Mouse (Mus musculus) forebrain, embryonic 13.5 days (tissue): Measurements from ENCODE around the gene Spint2. TPM values are rescaled to one million over a fixed set of nuclear protein-coding genes. Genes with fewer than 3 reads are reported as not detected.

ENCODE experiments used
- ATAC-seq: fragments of 200-750 bp; cut with Nextera tagmentation; 2 replicates; pipeline ENCODE4 v1.8.0; 2017
- H3K27ac ChIP-seq: fragments of 300-500 bp; sonication (generic); 2 replicates; pipeline ENCODE4 v1.5.1; 2015; ENCODE audit warnings: inconsistent platforms, mild to moderate bottlenecking, moderate library complexity
- H3K27me3 ChIP-seq: fragments of 300-500 bp; sonication (generic); 2 replicates; pipeline ENCODE4 v1.6.1; 2015; ENCODE audit warnings: mild to moderate bottlenecking, inconsistent platforms
- H3K36me3 ChIP-seq: fragments of 300-500 bp; sonication (generic); 2 replicates; pipeline ENCODE4 v1.6.1; 2015; ENCODE audit warnings: mild to moderate bottlenecking, inconsistent platforms; ENCODE audit not compliant: poor library complexity, severe bottlenecking
- H3K4me1 ChIP-seq: fragments of 300-500 bp; sonication (generic); 2 replicates; pipeline ENCODE4 v1.6.1; 2015; ENCODE audit warnings: inconsistent platforms
- H3K4me2 ChIP-seq: fragments of 300-500 bp; sonication (generic); 2 replicates; pipeline ENCODE4 v1.6.1; 2015; ENCODE audit warnings: inconsistent platforms, mild to moderate bottlenecking, moderate library complexity
- H3K4me3 ChIP-seq: fragments of 300-500 bp; sonication (generic); 2 replicates; pipeline ENCODE4 v1.5.1; 2015; ENCODE audit warnings: mild to moderate bottlenecking, inconsistent platforms
- H3K9ac ChIP-seq: fragments of 300-500 bp; sonication (generic); 2 replicates; pipeline ENCODE4 v1.6.1; 2015; ENCODE audit warnings: mild to moderate bottlenecking, inconsistent platforms
- H3K9me3 ChIP-seq: fragments of 300-500 bp; sonication (generic); replicated peaks from 2 replicates; pipeline ENCODE4 v1.6.1; 2016; ENCODE audit warnings: inconsistent platforms
- WGBS: fragments of 180-500 bp; shearing (Covaris S2); methylation state at CpG from one replicate; pipeline ENCODE4 v1.1.7; 2015; 5-methylcytosine and 5-hydroxymethylcytosine counted together
- polyA plus RNA-seq: library from polyadenylated mRNA; unstranded; fragments of >200 nt; fragmentation: Nextera tagmentation; extraction: Ambion mirVana; gene quantifications from 2 replicates; pipeline ENCODE4 v1.2.1, GENCODE M21; 2015

Gene Spint2
- polyA plus RNA-seq, 1 experiment from 2014 or later, result 30.1 TPM

- peak within 1 kb of the TSS; percentile 44 for H3K27ac ChIP-seq
- H3K4me3 ChIP-seq, result peak within 1 kb of the TSS; percentile 53
- H3K4me1 ChIP-seq, result peaks cover 47% of the 10 kb centered on the region
- WGBS, result 1% methylated on average over 58 of the region's 59 CpGs
- peaks cover 23% of the 10 kb centered on the region for H3K27me3 ChIP-seq
- H3K9ac ChIP-seq, result peak within 1 kb of the TSS; percentile 69
- no peaks in the 10 kb centered on the region for H3K9me3 ChIP-seq
- H3K4me2 ChIP-seq, result peak within 1 kb of the TSS; percentile 90
- peak; percentile 43; the same call in 1 of the 2 replicates for ATAC-seq
- no peaks in the 10 kb centered on the region for H3K36me3 ChIP-seq
Measured at GRCm38 (mm10) chr7:29288942-29289638, 7.4 kb upstream of the Spint2 start, which contains the start of gene Ppp1r14a. TSS of gene Ppp1r14a (plus strand) at chr7:29289308.

GRCm38 (mm10) chr7:29288079-29288478 is 6.4 kb upstream of the Spint2 start:
- no peak overlapping the region for H3K9ac ChIP-seq
- H3K27ac ChIP-seq, result no peak overlapping the region
- H3K9me3 ChIP-seq, result no peaks in the 10 kb centered on the region
- H3K4me2 ChIP-seq, result no peak overlapping the region
- peaks cover 37% of the 10 kb centered on the region for H3K4me1 ChIP-seq
- H3K4me3 ChIP-seq, result no peak overlapping the region
- H3K27me3 ChIP-seq, result peaks cover 23% of the 10 kb centered on the region
- ATAC-seq, result no peak
- H3K36me3 ChIP-seq, result no peaks in the 10 kb centered on the region
- WGBS, result 83% methylated on average over 2 of the region's 2 CpGs

- Histone ChIP-seq H3K9ac (no peak overlapping the region), H3K36me3 (no peaks in the 10 kb centered on the region), H3K27ac (no peak overlapping the region), H3K9me3 (no peaks in the 10 kb centered on the region), H3K27me3 (peaks cover 28% of the 10 kb centered on the region), H3K4me2 (no peak overlapping the region), H3K4me3 (no peak overlapping the region), H3K4me1 (peaks cover 31% of the 10 kb centered on the region)
- WGBS, result 85% methylated on average over 7 of the region's 7 CpGs
- ATAC-seq, result no peak
Measured at GRCm38 (mm10) chr7:29287481-29287880, 5.8 kb upstream of the Spint2 start.

- Histone ChIP-seq H3K27ac (no peak overlapping the region), H3K4me1 (peaks cover 26% of the 10 kb centered on the region), H3K9me3 (no peaks in the 10 kb centered on the region), H3K27me3 (peaks cover 48% of the 10 kb centered on the region), H3K36me3 (no peaks in the 10 kb centered on the region), H3K4me3 (no peak overlapping the region), H3K9ac (no peak overlapping the region), H3K4me2 (no peak overlapping the region)
- WGBS, result 97% methylated on average over 6 of the region's 6 CpGs
- ATAC-seq, result no peak
Measured at GRCm38 (mm10) chr7:29284523-29284922, 2.8 kb upstream of the Spint2 start.

- Histone ChIP-seq H3K4me2 (no peak overlapping the region), H3K36me3 (no peaks in the 10 kb centered on the region), H3K27ac (no peak overlapping the region), H3K9ac (no peak overlapping the region), H3K27me3 (peaks cover 44% of the 10 kb centered on the region), H3K4me1 (peaks cover 20% of the 10 kb centered on the region), H3K4me3 (no peak overlapping the region), H3K9me3 (no peaks in the 10 kb centered on the region)
- 82% methylated on average over 4 of the region's 4 CpGs for WGBS
- ATAC-seq, result no peak
Measured at GRCm38 (mm10) chr7:29283876-29284275, 2.2 kb upstream of the Spint2 start.

GRCm38 (mm10) chr7:29282074-29282554 is 402 bp upstream of the Spint2 start:
- ATAC-seq, result no peak
- WGBS, result 10% methylated on average over 21 of the region's 21 CpGs

GRCm38 (mm10) chr7:29280801-29281200 is 911 bp downstream of the Spint2 start:
- Histone ChIP-seq H3K27ac (no peak overlapping the region), H3K27me3 (peaks cover 36% of the 10 kb centered on the region), H3K4me1 (peaks cover 17% of the 10 kb centered on the region), H3K9ac (no peak overlapping the region), H3K9me3 (no peaks in the 10 kb centered on the region), H3K4me2 (peak overlapping the region; percentile 98), H3K36me3 (no peaks in the 10 kb centered on the region), H3K4me3 (peak overlapping the region; percentile 57)
- no peak for ATAC-seq
- WGBS, result 10% methylated on average over 13 of the region's 13 CpGs

More at GRCm38 (mm10) chr7:29282074-29282554, 402 bp upstream of the Spint2 start:
- no peaks in the 10 kb centered on the region for H3K36me3 ChIP-seq
- H3K9ac ChIP-seq, result peak overlapping the region; percentile 73
- no peaks in the 10 kb centered on the region for H3K9me3 ChIP-seq
- peak overlapping the region; percentile 57 for H3K4me3 ChIP-seq
- H3K4me2 ChIP-seq, result peak overlapping the region; percentile 98
- peaks cover 36% of the 10 kb centered on the region for H3K27me3 ChIP-seq
- H3K27ac ChIP-seq, result no peak overlapping the region
- peaks cover 17% of the 10 kb centered on the region for H3K4me1 ChIP-seq

GRCm38 (mm10) chr7:29279924-29280323 is 1.8 kb downstream of the Spint2 start:
- no peak overlapping the region for H3K9ac ChIP-seq
- no peak overlapping the region for H3K4me2 ChIP-seq
- WGBS, result 92% methylated on average over 8 of the region's 8 CpGs
- H3K9me3 ChIP-seq, result no peaks in the 10 kb centered on the region
- no peak overlapping the region for H3K4me3 ChIP-seq
- peaks cover 17% of the 10 kb centered on the region for H3K4me1 ChIP-seq
- no peaks in the 10 kb centered on the region for H3K36me3 ChIP-seq
- H3K27me3 ChIP-seq, result peaks cover 31% of the 10 kb centered on the region
- ATAC-seq, result no peak
- H3K27ac ChIP-seq, result no peak overlapping the region

GRCm38 (mm10) chr7:29279261-29279660 is 2.5 kb downstream of the Spint2 start:
- Histone ChIP-seq H3K27me3 (peaks cover 27% of the 10 kb centered on the region), H3K36me3 (no peaks in the 10 kb centered on the region), H3K9me3 (no peaks in the 10 kb centered on the region), H3K4me3 (no peak overlapping the region), H3K4me1 (peaks cover 17% of the 10 kb centered on the region), H3K4me2 (no peak overlapping the region), H3K9ac (no peak overlapping the region), H3K27ac (no peak overlapping the region)
- no peak for ATAC-seq

- peaks cover 17% of the 10 kb centered on the region for H3K4me1 ChIP-seq
- no peaks in the 10 kb centered on the region for H3K9me3 ChIP-seq
- H3K4me2 ChIP-seq, result no peak overlapping the region
- ATAC-seq, result no peak
- no peaks in the 10 kb centered on the region for H3K36me3 ChIP-seq
- no peak overlapping the region for H3K27ac ChIP-seq
- peaks cover 22% of the 10 kb centered on the region for H3K27me3 ChIP-seq
- H3K4me3 ChIP-seq, result no peak overlapping the region
- H3K9ac ChIP-seq, result no peak overlapping the region
- 93% methylated on average over 4 of the region's 4 CpGs for WGBS
Measured at GRCm38 (mm10) chr7:29277510-29277909, 4.2 kb downstream of the Spint2 start.

- 78% methylated on average over 5 of the region's 5 CpGs for WGBS
- Histone ChIP-seq H3K4me3 (no peak overlapping the region), H3K27ac (no peak overlapping the region), H3K27me3 (peaks cover 14% of the 10 kb centered on the region), H3K4me1 (peaks cover 10% of the 10 kb centered on the region), H3K9ac (no peak overlapping the region), H3K4me2 (no peak overlapping the region), H3K9me3 (no peaks in the 10 kb centered on the region), H3K36me3 (no peaks in the 10 kb centered on the region)
- no peak for ATAC-seq
Measured at GRCm38 (mm10) chr7:29276715-29277114, 5.0 kb downstream of the Spint2 start.

- no peaks in the 10 kb centered on the region for H3K27me3 ChIP-seq
- no peak overlapping the region for H3K4me2 ChIP-seq
- no peak overlapping the region for H3K9ac ChIP-seq
- 79% methylated on average over 8 of the region's 8 CpGs for WGBS
- no peaks in the 10 kb centered on the region for H3K4me1 ChIP-seq
- H3K27ac ChIP-seq, result no peak overlapping the region
- H3K9me3 ChIP-seq, result no peaks in the 10 kb centered on the region
- no peak overlapping the region for H3K4me3 ChIP-seq
- H3K36me3 ChIP-seq, result no peaks in the 10 kb centered on the region
- ATAC-seq, result no peak
Measured at GRCm38 (mm10) chr7:29271687-29272465, 9.8 kb downstream of the Spint2 start.
